Mouse (Mus musculus) adipose tissue, adult 10 weeks (tissue): ENCODE data around the gene Cenpl. TPM values are rescaled to one million over a fixed set of nuclear protein-coding genes. Genes with fewer than 3 reads are reported as not detected.

ENCODE experiments used
- polyA plus RNA-seq: library from polyadenylated mRNA; stranded (reverse); fragments of 350-450 nt; fragmentation: Illumina TruSeq; extraction: RNeasy Lipid Tissue Mini Kit (QIAGEN cat#74804); gene quantifications from one replicate; pipeline ENCODE4 v1.2.3, GENCODE M21; 2014; ENCODE audit warnings: low read depth, low replicate concordance

Gene Cenpl
- polyA plus RNA-seq: 2.9 TPM

DNA sequence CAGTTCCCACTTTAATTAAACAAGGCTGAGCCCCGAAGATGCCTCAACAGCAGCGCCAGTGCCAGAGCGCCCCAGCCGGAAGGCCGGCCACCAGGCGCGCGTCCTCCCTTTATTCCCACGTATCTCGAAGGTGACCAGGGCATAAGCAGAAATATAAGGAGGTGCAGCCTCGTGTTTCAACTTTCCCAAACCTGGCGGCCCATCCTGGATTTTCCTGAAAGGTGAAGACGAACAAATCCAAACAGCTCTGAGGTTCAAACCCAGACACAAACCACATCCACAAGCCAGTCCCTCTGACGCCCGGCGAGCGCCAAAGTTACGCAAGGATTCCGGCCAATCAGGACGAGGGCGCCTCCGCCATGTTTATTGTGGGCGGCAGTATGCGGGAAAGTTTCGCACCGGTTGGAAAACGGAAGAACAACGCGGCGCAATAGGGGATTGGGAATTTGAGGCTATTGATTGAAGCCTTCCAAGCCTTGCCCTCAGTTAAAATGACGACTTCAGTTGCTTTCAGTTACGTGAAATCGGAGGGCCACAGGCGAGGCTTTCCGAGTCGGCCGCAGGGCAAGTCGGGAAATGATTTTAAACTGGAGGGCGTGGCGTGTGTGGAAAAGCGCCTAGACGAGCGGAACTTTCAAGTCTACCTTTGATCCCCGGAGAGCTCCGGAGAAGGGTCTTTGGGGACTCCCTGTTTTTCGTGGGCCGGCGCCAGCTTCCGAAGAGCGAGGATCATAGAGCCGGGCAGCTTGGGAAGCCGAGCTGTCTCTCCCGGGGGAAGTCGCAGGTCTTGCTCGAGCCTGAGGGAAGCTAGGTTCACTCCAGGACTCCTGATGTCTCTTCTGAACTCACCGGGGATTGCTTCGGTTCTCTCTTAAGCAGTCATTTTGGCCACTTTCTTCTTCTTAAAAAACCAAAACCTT lies at the start of gene Cenpl, which contains the start of gene Dars2:
Gene Cenpl (plus strand): TSS at position 362 of the 920 bp plus-strand sequence.
Gene Dars2 (minus strand): TSS at position 307 of the 920 bp plus-strand sequence.

DNA sequence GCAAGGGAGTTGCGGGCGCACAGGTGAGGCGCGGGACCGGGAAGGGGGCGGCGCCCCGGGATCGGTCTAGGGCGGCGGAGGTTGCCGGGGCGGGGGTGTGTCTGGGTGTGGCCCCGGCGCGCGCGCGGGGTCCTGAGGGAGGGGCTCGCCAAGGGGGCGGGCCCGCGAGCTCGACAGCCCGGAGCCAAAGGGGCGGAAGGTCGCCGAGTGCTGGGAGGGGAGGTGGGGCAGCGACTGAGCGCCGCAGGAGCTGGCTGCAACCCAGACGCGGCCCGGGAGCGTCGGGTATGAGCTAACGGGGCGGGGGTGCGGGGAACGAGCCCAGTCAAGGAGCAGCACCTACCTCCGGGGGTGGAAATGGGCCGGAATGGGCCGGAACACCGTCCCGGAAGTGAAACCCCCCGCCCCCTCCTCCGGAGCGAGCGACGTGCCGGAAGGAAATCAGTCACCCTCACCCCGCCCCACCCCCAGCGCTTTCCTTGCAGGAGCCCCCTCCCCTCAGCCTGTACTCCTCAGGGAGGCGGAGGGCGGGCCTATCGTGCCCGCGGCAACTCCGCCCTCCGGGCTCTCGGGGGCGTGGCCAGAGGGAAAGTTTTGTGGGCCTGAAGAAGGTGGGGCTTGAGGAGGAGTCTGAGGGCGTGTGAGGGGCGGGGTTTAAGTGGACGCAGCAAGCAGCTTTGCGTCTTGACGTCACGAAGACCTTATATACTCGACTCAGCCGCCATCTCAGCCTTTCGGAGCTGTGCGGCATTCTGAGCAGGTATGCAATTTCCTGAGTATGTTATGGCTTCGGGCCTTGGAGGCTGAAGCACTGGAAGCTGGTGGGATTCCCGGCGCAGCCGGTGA lies 35.9 kb upstream of the Cenpl start, which contains the start of gene Zbtb37:
Gene Zbtb37 (minus strand): TSS at position 415 of the 846 bp plus-strand sequence.

DNA sequence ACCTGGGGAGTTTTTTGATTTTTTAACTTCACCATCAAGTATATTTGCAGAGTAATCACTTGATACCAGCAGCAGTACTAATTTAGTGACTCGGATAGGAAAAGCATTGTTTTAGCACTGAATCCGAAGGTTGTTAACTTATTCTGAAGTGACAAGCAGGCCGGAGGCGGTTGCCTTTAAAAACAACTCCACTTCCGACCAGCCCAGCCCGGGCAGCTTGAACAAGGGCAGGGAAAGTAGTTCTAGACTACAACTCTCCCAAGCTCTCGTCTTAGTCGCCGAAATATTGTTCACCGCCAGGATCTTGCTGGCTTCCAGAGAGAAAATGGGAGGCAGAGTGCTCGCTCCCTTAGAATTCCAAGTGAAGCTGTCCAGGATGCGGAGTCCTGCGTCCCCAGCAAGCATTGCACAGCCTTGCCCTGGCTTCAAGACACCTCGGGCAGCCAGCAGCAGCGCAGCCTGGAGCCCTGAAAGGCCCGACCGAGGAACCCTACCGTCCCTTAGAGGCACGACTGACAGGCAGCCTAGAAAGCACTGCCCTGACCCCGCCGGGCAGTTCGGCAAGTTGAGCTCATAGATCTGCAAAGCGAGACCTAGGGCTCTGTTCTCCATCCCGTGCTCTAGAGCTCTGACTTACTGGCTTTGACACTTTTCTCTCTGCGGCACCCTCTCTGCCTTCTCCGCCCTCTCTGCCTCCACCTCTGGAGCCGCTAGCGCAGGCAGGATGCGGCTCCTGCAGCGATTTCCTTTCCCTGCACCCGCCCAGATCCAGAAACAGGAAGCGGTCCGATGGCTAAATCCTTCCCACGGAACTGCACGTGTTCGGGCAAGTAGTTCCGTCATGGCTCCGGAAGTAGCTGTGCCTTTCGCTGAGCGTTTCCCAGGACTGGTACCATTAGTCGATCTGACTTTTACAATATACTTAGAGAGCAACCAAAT lies 60.5 kb downstream of the Cenpl start, which contains the start of gene Klhl20:
Gene Klhl20 (minus strand): TSS at position 786 of the 939 bp plus-strand sequence.

Other genes with a start within 250 kb of the Cenpl start
- gene Rc3h1, start 164.3 kb upstream of the Cenpl start, polyA plus RNA-seq: 7.7 TPM
- 0.32 TPM for gene Serpinc1, start 92.1 kb upstream of the Cenpl start, polyA plus RNA-seq
- gene Zbtb37, start 35.9 kb upstream of the Cenpl start, polyA plus RNA-seq: 3.4 TPM
- gene Dars2, start 55 bp upstream of the Cenpl start, polyA plus RNA-seq: 15.9 TPM
- gene Klhl20, start 60.8 kb downstream of the Cenpl start, polyA plus RNA-seq: 12.5 TPM
- gene Ankrd45, start 72.0 kb downstream of the Cenpl start, polyA plus RNA-seq: 2.0 TPM
- 3.6 TPM for gene Tex50, start 88.6 kb downstream of the Cenpl start, polyA plus RNA-seq
- gene Prdx6, start 180.5 kb downstream of the Cenpl start, polyA plus RNA-seq: 709 TPM